Mouse (Mus musculus): Measurements from ENCODE around the gene Kras. TPM values are rescaled to one million over a fixed set of nuclear protein-coding genes. Genes with fewer than 3 reads are reported as not detected.
A peak's percentile ranks its signal among the peaks of the same experiment; 100 is the strongest.

Kras gene
- polyA plus RNA-seq, 1 experiment from 2014 or later = 90.5 TPM

GRCm38 (mm10) chr6:145285656-145286055, 35.6 kb upstream of the Kras start:
- Histone ChIP-seq H3K9me3 (ENCODE audit: low read length) (no peaks in the 10 kb centered on the region), H3K27me3 (replicated peaks; ENCODE audit: insufficient read depth, low read length) (no peaks in the 10 kb centered on the region), H3K4me3 (ENCODE audit: low read depth, low read length) (no peak overlapping the region), H3K4me1 (ENCODE audit: insufficient read depth, low read depth, low read length) (no peaks in the 10 kb centered on the region), H3K36me3 (ENCODE audit: insufficient read depth, low read length) (no peaks in the 10 kb centered on the region), H3K4me2 (replicated peaks; ENCODE audit: low read depth, low read length) (no peak overlapping the region), H3K27ac (ENCODE audit: low read length) (no peak overlapping the region), H3K9ac (replicated peaks; ENCODE audit: low read depth) (no peak overlapping the region)
- 74% methylated on average over 4 of the region's 4 CpGs for WGBS
- ATAC-seq = no peak
- TF ChIP-seq EP300 (IDR thresholded peaks at IDR 0.05) (no peak), CTCF (IDR thresholded peaks at IDR 0.05) (no peak)
- no peak for DNase-seq (ENCODE audit: low spot score)

- Histone ChIP-seq H3K9ac (replicated peaks; ENCODE audit: low read depth) (no peak overlapping the region), H3K9me3 (ENCODE audit: low read length) (no peaks in the 10 kb centered on the region), H3K4me3 (ENCODE audit: low read depth, low read length) (no peak overlapping the region), H3K27me3 (replicated peaks; ENCODE audit: insufficient read depth, low read length) (no peaks in the 10 kb centered on the region), H3K36me3 (ENCODE audit: insufficient read depth, low read length) (no peaks in the 10 kb centered on the region), H3K4me2 (replicated peaks; ENCODE audit: low read depth, low read length) (no peak overlapping the region), H3K4me1 (ENCODE audit: insufficient read depth, low read depth, low read length) (no peaks in the 10 kb centered on the region), H3K27ac (ENCODE audit: low read length) (no peak overlapping the region)
- 83% methylated on average over 8 of the region's 8 CpGs for WGBS
- no peak for TF ChIP-seq EP300 (IDR thresholded peaks at IDR 0.05)
- TF ChIP-seq CTCF (IDR thresholded peaks at IDR 0.05) = no peak
- no peak for ATAC-seq
- no peak for DNase-seq (ENCODE audit: low spot score)
Measured at GRCm38 (mm10) chr6:145284286-145284685, 34.2 kb upstream of the Kras start.

GRCm38 (mm10) chr6:145277138-145277763, 27.2 kb upstream of the Kras start:
- Histone ChIP-seq H3K36me3 (ENCODE audit: insufficient read depth, low read length) (no peaks in the 10 kb centered on the region), H3K27ac (ENCODE audit: low read length) (no peak overlapping the region), H3K9me3 (ENCODE audit: low read length) (no peaks in the 10 kb centered on the region), H3K4me3 (ENCODE audit: low read depth, low read length) (no peak overlapping the region), H3K4me1 (ENCODE audit: insufficient read depth, low read depth, low read length) (no peaks in the 10 kb centered on the region), H3K9ac (replicated peaks; ENCODE audit: low read depth) (no peak overlapping the region), H3K4me2 (replicated peaks; ENCODE audit: low read depth, low read length) (no peak overlapping the region), H3K27me3 (replicated peaks; ENCODE audit: insufficient read depth, low read length) (no peaks in the 10 kb centered on the region)
- no peak for TF ChIP-seq EP300 (IDR thresholded peaks at IDR 0.05)
- no peak for TF ChIP-seq CTCF (IDR thresholded peaks at IDR 0.05)
- no peak for DNase-seq (ENCODE audit: low spot score)
- no peak for ATAC-seq
- 62% methylated on average over 9 of the region's 9 CpGs for WGBS

GRCm38 (mm10) chr6:145276265-145276780, 26.3 kb upstream of the Kras start:
- H3K4me1 ChIP-seq (ENCODE audit: insufficient read depth, low read depth, low read length) = no peaks in the 10 kb centered on the region
- no peaks in the 10 kb centered on the region for H3K27me3 ChIP-seq (replicated peaks; ENCODE audit: insufficient read depth, low read length)
- no peak overlapping the region for H3K4me3 ChIP-seq (ENCODE audit: low read depth, low read length)
- ATAC-seq = peak; percentile 80
- peak overlapping the region; percentile 32 for H3K4me2 ChIP-seq (replicated peaks; ENCODE audit: low read depth, low read length)
- H3K36me3 ChIP-seq (ENCODE audit: insufficient read depth, low read length) = no peaks in the 10 kb centered on the region
- TF ChIP-seq CTCF (IDR thresholded peaks at IDR 0.05) (no peak), EP300 (IDR thresholded peaks at IDR 0.05) (peak; percentile 36; the same call in 1 of the 2 replicates)
- 6% methylated on average over 17 of the region's 17 CpGs for WGBS
- no peaks in the 10 kb centered on the region for H3K9me3 ChIP-seq (ENCODE audit: low read length)
- H3K9ac ChIP-seq (replicated peaks; ENCODE audit: low read depth) = no peak overlapping the region
- DNase-seq (ENCODE audit: low spot score) = peak; percentile 86
- no peak overlapping the region for H3K27ac ChIP-seq (ENCODE audit: low read length)

- ATAC-seq (no peak), DNase-seq (ENCODE audit: low spot score) (no peak)
- H3K27ac ChIP-seq (ENCODE audit: low read length) = no peak overlapping the region
- peak overlapping the region; percentile 32 for H3K4me2 ChIP-seq (replicated peaks; ENCODE audit: low read depth, low read length)
- H3K4me1 ChIP-seq (ENCODE audit: insufficient read depth, low read depth, low read length) = no peaks in the 10 kb centered on the region
- H3K9ac ChIP-seq (replicated peaks; ENCODE audit: low read depth) = no peak overlapping the region
- no peaks in the 10 kb centered on the region for H3K27me3 ChIP-seq (replicated peaks; ENCODE audit: insufficient read depth, low read length)
- WGBS = 54% methylated on average over 6 of the region's 6 CpGs
- no peak for TF ChIP-seq CTCF (IDR thresholded peaks at IDR 0.05)
- no peak for TF ChIP-seq EP300 (IDR thresholded peaks at IDR 0.05)
- no peaks in the 10 kb centered on the region for H3K9me3 ChIP-seq (ENCODE audit: low read length)
- H3K4me3 ChIP-seq (ENCODE audit: low read depth, low read length) = no peak overlapping the region
- H3K36me3 ChIP-seq (ENCODE audit: insufficient read depth, low read length) = no peaks in the 10 kb centered on the region
Measured at GRCm38 (mm10) chr6:145275586-145276219, 25.7 kb upstream of the Kras start.

- Histone ChIP-seq H3K4me1 (ENCODE audit: insufficient read depth, low read depth, low read length) (no peaks in the 10 kb centered on the region), H3K9me3 (ENCODE audit: low read length) (no peaks in the 10 kb centered on the region), H3K4me2 (replicated peaks; ENCODE audit: low read depth, low read length) (no peak overlapping the region), H3K9ac (replicated peaks; ENCODE audit: low read depth) (no peak overlapping the region), H3K36me3 (ENCODE audit: insufficient read depth, low read length) (no peaks in the 10 kb centered on the region), H3K27me3 (replicated peaks; ENCODE audit: insufficient read depth, low read length) (no peaks in the 10 kb centered on the region), H3K27ac (ENCODE audit: low read length) (no peak overlapping the region), H3K4me3 (ENCODE audit: low read depth, low read length) (no peak overlapping the region)
- WGBS = 59% methylated on average over 12 of the region's 12 CpGs
- TF ChIP-seq EP300 (IDR thresholded peaks at IDR 0.05) (0 out of 2 replicates have a peak, but pooled peaks have one; percentile 19), CTCF (IDR thresholded peaks at IDR 0.05) (no peak)
- ATAC-seq (peak; percentile 54), DNase-seq (ENCODE audit: low spot score) (peak; percentile 63)
Measured at GRCm38 (mm10) chr6:145273971-145274620, 24.1 kb upstream of the Kras start.
